Comparison of ENCODE assay signal across 21 mouse cellular contexts in genomic region chr6:145124621-145125020, GRCm38 (mm10). TPM values are rescaled to one million over a fixed set of nuclear protein-coding genes. Genes with fewer than 3 reads are reported as not detected.
DNase-seq lines count a peak whose midpoint lies in the region; ATAC-seq lines count a peak whose summit lies in the region.
"Had no signal": no experiment of that assay in that cellular context is flagged by ENCODE, and none has a peak within 500 bp of the region (broad histone marks: within the 10 kb centered on the region; RNA-seq: fewer than 3 reads in every experiment).

No protein-coding gene starts in this region.

- intact Hi-C loops in heart, postnatal 36 days (cut with DNase I) = loop anchor here (5.0 kb wide), 1 partner anchor 58 kb away; no protein-coding TSS in a partner anchor

- H3K9ac ChIP-seq in liver, embryonic 15.5 days = no peak overlapping the region
- H3K9ac ChIP-seq in neural tube, embryonic 15.5 days (replicated peaks) = no peak overlapping the region
- H3K9ac ChIP-seq: embryonic facial prominence, embryonic 13.5 days; forebrain, embryonic 15.5 days; limb, embryonic 13.5 days; lung, embryonic 15.5 days; midbrain, embryonic 15.5 days had no signal

- no peak for ATAC-seq in megakaryocyte, adult 5-6 weeks (ENCODE audit: poor library complexity, severe bottlenecking)
- ATAC-seq in liver, embryonic 15.5 days (ENCODE audit: insufficient read depth) = peak; percentile 61
- ATAC-seq in neural tube, embryonic 15.5 days (ENCODE audit: low FRiP score) = no peak
- ATAC-seq: forebrain, embryonic 15.5 days; midbrain, embryonic 15.5 days had no signal

- 0 out of 2 replicates have a peak overlapping the region, but pooled peaks have one; percentile 56 for H3K27ac ChIP-seq in heart, embryonic 10.5 days
- H3K27ac ChIP-seq in liver, embryonic 15.5 days (replicated peaks) = no peak overlapping the region
- no peak overlapping the region for H3K27ac ChIP-seq in neural tube, embryonic 15.5 days (replicated peaks)
- H3K27ac ChIP-seq: embryonic facial prominence, embryonic 13.5 days; forebrain, embryonic 15.5 days; hindbrain, embryonic 10.5 days; limb, embryonic 13.5 days; lung, embryonic 15.5 days; midbrain, embryonic 15.5 days had no signal

- no peak overlapping the region for H3K4me2 ChIP-seq in liver, embryonic 15.5 days
- no peak overlapping the region for H3K4me2 ChIP-seq in neural tube, embryonic 15.5 days
- H3K4me2 ChIP-seq: embryonic facial prominence, embryonic 13.5 days; forebrain, embryonic 15.5 days; limb, embryonic 13.5 days; lung, embryonic 15.5 days; midbrain, embryonic 15.5 days had no signal

- no peak for DNase-seq in heart, embryonic 10.5 days (ENCODE audit: low spot score)
- no peak for DNase-seq in heart, postnatal 36 days
- DNase-seq in layer of hippocampus, adult 9-11 months = no peak
- DNase-seq: cerebellum, adult 9-10 months; kidney, adult 18-20 months; kidney, postnatal 10 days; layer of hippocampus, postnatal 36 days; right cerebral cortex, postnatal 14 days; spleen, adult 18-20 months; thymus, postnatal 25 days had no signal

- 45% methylated on average over 1 of the region's 1 CpGs for WGBS in heart, embryonic 10.5 days
- WGBS in liver, embryonic 15.5 days (ENCODE audit: insufficient replicate concordance) = 15% methylated on average over 1 of the region's 1 CpGs
- 74% methylated on average over 1 of the region's 1 CpGs for WGBS in neural tube, embryonic 15.5 days

- H3K9me3 ChIP-seq in heart, embryonic 10.5 days = no peaks in the 10 kb centered on the region
- peaks cover 4% of the 10 kb centered on the region for H3K9me3 ChIP-seq in megakaryocyte, embryonic 14.5 days
- H3K9me3 ChIP-seq in liver, embryonic 15.5 days (replicated peaks) = no peaks in the 10 kb centered on the region
- no peaks in the 10 kb centered on the region for H3K9me3 ChIP-seq in neural tube, embryonic 15.5 days (replicated peaks)
- H3K9me3 ChIP-seq: embryonic facial prominence, embryonic 13.5 days; forebrain, embryonic 15.5 days; limb, embryonic 13.5 days; lung, embryonic 15.5 days; midbrain, embryonic 15.5 days had no signal

- H3K27me3 ChIP-seq in heart, embryonic 10.5 days (ENCODE audit: insufficient read depth, poor library complexity, severe bottlenecking) = no peaks in the 10 kb centered on the region
- H3K27me3 ChIP-seq in megakaryocyte, embryonic 14.5 days (replicated peaks) = no peaks in the 10 kb centered on the region
- no peaks in the 10 kb centered on the region for H3K27me3 ChIP-seq in liver, embryonic 15.5 days
- no peaks in the 10 kb centered on the region for H3K27me3 ChIP-seq in neural tube, embryonic 15.5 days (replicated peaks)
- H3K27me3 ChIP-seq: embryonic facial prominence, embryonic 13.5 days; forebrain, embryonic 15.5 days; limb, embryonic 13.5 days; lung, embryonic 15.5 days; midbrain, embryonic 15.5 days had no signal

- H3K4me1 ChIP-seq in heart, embryonic 10.5 days = peaks cover 42% of the 10 kb centered on the region
- peaks cover 69% of the 10 kb centered on the region for H3K4me1 ChIP-seq in megakaryocyte, embryonic 14.5 days
- H3K4me1 ChIP-seq in liver, embryonic 15.5 days (replicated peaks) = peaks cover 63% of the 10 kb centered on the region
- peaks cover 6% of the 10 kb centered on the region; the same call in 1 of the 2 replicates for H3K4me1 ChIP-seq in neural tube, embryonic 15.5 days
- H3K4me1 ChIP-seq: forebrain, embryonic 15.5 days; midbrain, embryonic 15.5 days had no signal

- H3K36me3 ChIP-seq in heart, embryonic 10.5 days = no peaks in the 10 kb centered on the region
- peaks cover 32% of the 10 kb centered on the region for H3K36me3 ChIP-seq in megakaryocyte, embryonic 14.5 days (replicated peaks; ENCODE audit: low read length)
- H3K36me3 ChIP-seq in liver, embryonic 15.5 days (replicated peaks) = no peaks in the 10 kb centered on the region
- no peaks in the 10 kb centered on the region for H3K36me3 ChIP-seq in neural tube, embryonic 15.5 days
- H3K36me3 ChIP-seq: embryonic facial prominence, embryonic 13.5 days; forebrain, embryonic 15.5 days; hindbrain, embryonic 10.5 days; limb, embryonic 13.5 days; lung, embryonic 15.5 days; midbrain, embryonic 15.5 days had no signal

- no peak overlapping the region for H3K4me3 ChIP-seq in heart, embryonic 10.5 days
- peak overlapping the region; percentile 81 for H3K4me3 ChIP-seq in megakaryocyte, embryonic 14.5 days (replicated peaks)
- no peak overlapping the region for H3K4me3 ChIP-seq in liver, embryonic 15.5 days (replicated peaks)
- no peak overlapping the region for H3K4me3 ChIP-seq in neural tube, embryonic 15.5 days (replicated peaks)
- H3K4me3 ChIP-seq: embryonic facial prominence, embryonic 13.5 days; forebrain, embryonic 15.5 days; hindbrain, embryonic 10.5 days; limb, embryonic 13.5 days; lung, embryonic 15.5 days; midbrain, embryonic 15.5 days; myocyte had no signal

RNA-seq across cellular contexts. Expression of gene Lrmp, which starts 9.2 kb away (rescaled TPM):
- polyA plus RNA-seq in heart, embryonic 10.5 days (2016; fragmentation: Nextera tagmentation; extraction: Ambion mirVana) = 2.3 and 4.8 TPM in 2 replicates
- 1 to 10 TPM; 1.5 to 1.7 TPM for total RNA-seq in heart, postnatal 36 days (2021)
- polyA plus RNA-seq in megakaryocyte, embryonic 14.5 days (2012; ENCODE audit: insufficient read depth, low replicate concordance) = 69.2 and 175 TPM in 2 replicates
- total RNA-seq in megakaryocyte, adult 5-6 weeks (2015) = 41.7 and 44.5 TPM in 2 replicates
- total RNA-seq in megakaryocyte, adult 5-6 weeks (2017) = 87.5 and 92.7 TPM in 2 replicates
- polyA plus RNA-seq in liver, embryonic 15.5 days (2015; fragmentation: Nextera tagmentation; extraction: Ambion mirVana) = 14.5 and 15.1 TPM in 2 replicates
- 0.60 and 16.0 TPM in 2 replicates for polyA plus RNA-seq in neural tube, embryonic 15.5 days (2015; fragmentation: Nextera tagmentation; extraction: Ambion mirVana)

RNA-seq across cellular contexts. Expression of gene Bcat1, which starts 48.6 kb away (rescaled TPM):
- 33.2 and 49.6 TPM in 2 replicates for polyA plus RNA-seq in heart, embryonic 10.5 days (2016; fragmentation: Nextera tagmentation; extraction: Ambion mirVana)
- 1 to 10 TPM in 1 of 2 experiments, under 1 TPM in 1; 0.69 to 1.5 TPM for total RNA-seq in heart, postnatal 36 days (2021)
- polyA plus RNA-seq in megakaryocyte, embryonic 14.5 days (2012; ENCODE audit: insufficient read depth, low replicate concordance) = 0.81 TPM in 1 of 2 replicates, not detected in the other
- total RNA-seq in megakaryocyte, adult 5-6 weeks (2015) = 0.25 TPM in 1 of 2 replicates, not detected in the other
- 0.24 TPM in 1 of 2 replicates, not detected in the other for total RNA-seq in megakaryocyte, adult 5-6 weeks (2017)
- polyA plus RNA-seq in liver, embryonic 15.5 days (2015; fragmentation: Nextera tagmentation; extraction: Ambion mirVana) = 0.94 and 1.3 TPM in 2 replicates
- 94.5 and 116 TPM in 2 replicates for polyA plus RNA-seq in neural tube, embryonic 15.5 days (2015; fragmentation: Nextera tagmentation; extraction: Ambion mirVana)

Comparison
In these comparisons a context has a peak if more than half of its experiments do, and no peak if none do; other contexts are left out.
1. RNA of gene Bcat1, which starts 48.6 kb away (polyA plus RNA-seq): 94.5 to 116 TPM in neural tube, embryonic 15.5 days and 33.2 to 49.6 TPM in heart, embryonic 10.5 days; 0.94 to 1.3 TPM in liver, embryonic 15.5 days and 0.81 TPM in megakaryocyte, embryonic 14.5 days; every median in the first group is over 10 times any median in the second.